Mouse (Mus musculus): ENCODE measurements around the gene Dact3. TPM values are rescaled to one million over a fixed set of nuclear protein-coding genes. Genes with fewer than 3 reads are reported as not detected.

The Dact3 gene
- polyA plus RNA-seq, 1 experiment from 2014 or later: 3.3 TPM

GRCm38 (mm10) chr7:16843441-16844171, 31.5 kb upstream of the Dact3 start:
- Histone ChIP-seq H3K9me3 (no peaks in the 10 kb centered on the region), H3K27ac (replicated peaks) (peak overlapping the region; percentile 70), H3K4me1 (peaks cover 33% of the 10 kb centered on the region), H3K36me3 (peaks cover 22% of the 10 kb centered on the region), H3K4me2 (replicated peaks) (peak overlapping the region; percentile 99), H3K4me3 (peak overlapping the region; percentile 60), H3K9ac (replicated peaks) (peak overlapping the region; percentile 72), H3K27me3 (no peaks in the 10 kb centered on the region)
- WGBS: 2% methylated on average over 33 of the region's 33 CpGs
- 0 out of 2 replicates have a peak, but pooled peaks have one; percentile 5 for ATAC-seq (replicated peaks)

GRCm38 (mm10) chr7:16844696-16845071, 30.4 kb upstream of the Dact3 start:
- ATAC-seq (replicated peaks): no peak

GRCm38 (mm10) chr7:16845072-16845819, 29.9 kb upstream of the Dact3 start:
- Histone ChIP-seq H3K27me3 (no peaks in the 10 kb centered on the region), H3K27ac (replicated peaks) (0 out of 2 replicates have a peak overlapping the region, but pooled peaks have one; percentile 22), H3K9me3 (no peaks in the 10 kb centered on the region), H3K36me3 (peaks cover 14% of the 10 kb centered on the region), H3K4me1 (peaks cover 35% of the 10 kb centered on the region), H3K9ac (replicated peaks) (0 out of 2 replicates have a peak overlapping the region, but pooled peaks have one; percentile 19), H3K4me2 (replicated peaks) (peak overlapping the region; percentile 99), H3K4me3 (peak overlapping the region; percentile 2; the same call in 1 of the 2 replicates)
- ATAC-seq (replicated peaks): no peak
- 41% methylated on average over 14 of the region's 14 CpGs for WGBS

More at GRCm38 (mm10) chr7:16844696-16845071, 30.4 kb upstream of the Dact3 start:
- no peak overlapping the region for H3K9ac ChIP-seq (replicated peaks)
- H3K27ac ChIP-seq (replicated peaks): 0 out of 2 replicates have a peak overlapping the region, but pooled peaks have one; percentile 22
- peak overlapping the region; percentile 99 for H3K4me2 ChIP-seq (replicated peaks)
- 0 out of 2 replicates have a peak overlapping the region, but pooled peaks have one; percentile 2 for H3K4me3 ChIP-seq
- H3K36me3 ChIP-seq: peaks cover 14% of the 10 kb centered on the region
- no peaks in the 10 kb centered on the region for H3K27me3 ChIP-seq
- peaks cover 35% of the 10 kb centered on the region for H3K4me1 ChIP-seq
- 72% methylated on average over 3 of the region's 3 CpGs for WGBS
- no peaks in the 10 kb centered on the region for H3K9me3 ChIP-seq

GRCm38 (mm10) chr7:16845820-16846167, 29.3 kb upstream of the Dact3 start:
- ATAC-seq (replicated peaks): no peak
- peaks cover 8% of the 10 kb centered on the region for H3K36me3 ChIP-seq
- H3K4me3 ChIP-seq: no peak overlapping the region
- H3K9ac ChIP-seq (replicated peaks): no peak overlapping the region
- no peak overlapping the region for H3K27ac ChIP-seq (replicated peaks)
- no peaks in the 10 kb centered on the region for H3K9me3 ChIP-seq
- H3K27me3 ChIP-seq: no peaks in the 10 kb centered on the region
- 45% methylated on average over 10 of the region's 10 CpGs for WGBS
- H3K4me2 ChIP-seq (replicated peaks): no peak overlapping the region
- H3K4me1 ChIP-seq: peaks cover 35% of the 10 kb centered on the region

GRCm38 (mm10) chr7:16846775-16847174, 28.3 kb upstream of the Dact3 start:
- H3K4me3 ChIP-seq: no peak overlapping the region
- no peak overlapping the region for H3K27ac ChIP-seq (replicated peaks)
- ATAC-seq (replicated peaks): no peak
- no peak overlapping the region for H3K4me2 ChIP-seq (replicated peaks)
- peaks cover 35% of the 10 kb centered on the region for H3K4me1 ChIP-seq
- no peaks in the 10 kb centered on the region for H3K27me3 ChIP-seq
- H3K9ac ChIP-seq (replicated peaks): no peak overlapping the region
- no peaks in the 10 kb centered on the region for H3K9me3 ChIP-seq
- 95% methylated on average over 5 of the region's 5 CpGs for WGBS
- H3K36me3 ChIP-seq: peaks cover 11% of the 10 kb centered on the region; the same call in 1 of the 2 replicates

- H3K27me3 ChIP-seq: no peaks in the 10 kb centered on the region
- no peaks in the 10 kb centered on the region for H3K9me3 ChIP-seq
- WGBS: 86% methylated on average over 19 of the region's 19 CpGs
- no peak for ATAC-seq (replicated peaks)
- H3K36me3 ChIP-seq: peaks cover 13% of the 10 kb centered on the region; the same call in 1 of the 2 replicates
- no peak overlapping the region for H3K27ac ChIP-seq (replicated peaks)
- H3K4me2 ChIP-seq (replicated peaks): no peak overlapping the region
- no peak overlapping the region for H3K4me3 ChIP-seq
- H3K4me1 ChIP-seq: peaks cover 30% of the 10 kb centered on the region
- H3K9ac ChIP-seq (replicated peaks): no peak overlapping the region
Observed at GRCm38 (mm10) chr7:16847507-16847906, 27.6 kb upstream of the Dact3 start.

GRCm38 (mm10) chr7:16848579-16848978, 26.5 kb upstream of the Dact3 start:
- H3K27me3 ChIP-seq: no peaks in the 10 kb centered on the region
- H3K9me3 ChIP-seq: no peaks in the 10 kb centered on the region
- WGBS: 15% methylated on average over 17 of the region's 17 CpGs
- H3K36me3 ChIP-seq: peaks cover 18% of the 10 kb centered on the region; the same call in 1 of the 2 replicates
- H3K27ac ChIP-seq (replicated peaks): no peak overlapping the region
- H3K4me3 ChIP-seq: no peak overlapping the region
- peaks cover 24% of the 10 kb centered on the region for H3K4me1 ChIP-seq
- no peak overlapping the region for H3K9ac ChIP-seq (replicated peaks)
- no peak overlapping the region for H3K4me2 ChIP-seq (replicated peaks)
- ATAC-seq (replicated peaks): 0 out of 2 replicates have a peak, but pooled peaks have one; percentile 14

- peaks cover 32% of the 10 kb centered on the region for H3K36me3 ChIP-seq
- no peaks in the 10 kb centered on the region for H3K27me3 ChIP-seq
- H3K4me2 ChIP-seq (replicated peaks): no peak overlapping the region
- no peak for ATAC-seq (replicated peaks)
- H3K9me3 ChIP-seq: no peaks in the 10 kb centered on the region
- peaks cover 3% of the 10 kb centered on the region; the same call in 1 of the 2 replicates for H3K4me1 ChIP-seq
- no peak overlapping the region for H3K9ac ChIP-seq (replicated peaks)
- 94% methylated on average over 4 of the region's 4 CpGs for WGBS
- no peak overlapping the region for H3K4me3 ChIP-seq
- H3K27ac ChIP-seq (replicated peaks): no peak overlapping the region
Observed at GRCm38 (mm10) chr7:16851636-16852035, 23.5 kb upstream of the Dact3 start.

GRCm38 (mm10) chr7:16853302-16853831, 21.8 kb upstream of the Dact3 start:
- peaks cover 40% of the 10 kb centered on the region for H3K36me3 ChIP-seq
- peaks cover 3% of the 10 kb centered on the region; the same call in 1 of the 2 replicates for H3K4me1 ChIP-seq
- WGBS: 89% methylated on average over 14 of the region's 14 CpGs
- no peak overlapping the region for H3K27ac ChIP-seq (replicated peaks)
- no peaks in the 10 kb centered on the region for H3K27me3 ChIP-seq
- H3K9ac ChIP-seq (replicated peaks): no peak overlapping the region
- ATAC-seq (replicated peaks): no peak
- no peak overlapping the region for H3K4me3 ChIP-seq
- H3K9me3 ChIP-seq: no peaks in the 10 kb centered on the region
- H3K4me2 ChIP-seq (replicated peaks): no peak overlapping the region

- Histone ChIP-seq H3K4me3 (no peak overlapping the region), H3K27ac (replicated peaks) (no peak overlapping the region), H3K4me1 (no peaks in the 10 kb centered on the region), H3K27me3 (no peaks in the 10 kb centered on the region), H3K9ac (replicated peaks) (no peak overlapping the region), H3K36me3 (peaks cover 27% of the 10 kb centered on the region), H3K9me3 (no peaks in the 10 kb centered on the region), H3K4me2 (replicated peaks) (no peak overlapping the region)
- 0 out of 2 replicates have a peak, but pooled peaks have one; percentile 29 for ATAC-seq (replicated peaks)
- WGBS: 16% methylated on average over 17 of the region's 17 CpGs
Observed at GRCm38 (mm10) chr7:16858336-16858735, 16.8 kb upstream of the Dact3 start.

GRCm38 (mm10) chr7:16859902-16860651, 15.0 kb upstream of the Dact3 start:
- no peak overlapping the region for H3K27ac ChIP-seq (replicated peaks)
- no peaks in the 10 kb centered on the region for H3K27me3 ChIP-seq
- H3K9me3 ChIP-seq: no peaks in the 10 kb centered on the region
- H3K4me3 ChIP-seq: no peak overlapping the region
- H3K9ac ChIP-seq (replicated peaks): no peak overlapping the region
- 28% methylated on average over 5 of the region's 5 CpGs for WGBS
- peaks cover 34% of the 10 kb centered on the region for H3K36me3 ChIP-seq
- no peak overlapping the region for H3K4me2 ChIP-seq (replicated peaks)
- no peaks in the 10 kb centered on the region for H3K4me1 ChIP-seq
- ATAC-seq (replicated peaks): no peak

Data from forebrain, embryonic 15.5 days (tissue).